Mouse (Mus musculus) heart, postnatal 10 days (tissue): ENCODE measurements around the gene Tomm40l. TPM values are rescaled to one million over a fixed set of nuclear protein-coding genes. Genes with fewer than 3 reads are reported as not detected.

Experiments
- total RNA-seq, 2 experiments: library from RNA; stranded (reverse); gene quantifications; 2 replicates each; pipeline ENCODE4 v1.2.3; 2021

Tomm40l gene
- total RNA-seq, 2 experiments from 2014 or later: 88.9 to 95.9 TPM

Other genes starting within 250 kb of the Tomm40l start
- gene Fcgr2b, start 246.0 kb downstream of the Tomm40l start, total RNA-seq: 1 to 10 TPM; 3.1 to 3.9 TPM
- not detected for gene Fcgr4, start 203.6 kb downstream of the Tomm40l start, total RNA-seq
- 1 to 10 TPM; 7.4 to 8.9 TPM for gene Fcgr3, start 157.6 kb downstream of the Tomm40l start, total RNA-seq
- 1 to 10 TPM in 1 of 2 experiments, under 1 TPM in 1; 0.67 to 1.6 TPM for gene Cfap126, start 108.6 kb downstream of the Tomm40l start, total RNA-seq
- gene Sdhc, start 71.9 kb downstream of the Tomm40l start, total RNA-seq: 1,000 to 10,000 TPM in 1 of 2 experiments, 100 to 1,000 TPM in 1; 973 to 1,003 TPM
- 10 to 100 TPM; 11.0 to 18.1 TPM for gene Mpz, start 71.8 kb downstream of the Tomm40l start, total RNA-seq
- gene Pcp4l1, start 26.2 kb downstream of the Tomm40l start, total RNA-seq: 100 to 1,000 TPM; 136 to 146 TPM
- gene Nr1i3, start 8.5 kb downstream of the Tomm40l start, total RNA-seq: not detected
- 1 to 10 TPM; 2.3 to 4.2 TPM for gene Apoa2, start 2.5 kb upstream of the Tomm40l start, total RNA-seq
- 1 to 10 TPM; 9.0 to 9.6 TPM for gene Fcer1g, start 11.9 kb upstream of the Tomm40l start, total RNA-seq
- 1 to 10 TPM; 5.1 to 7.8 TPM for gene Adamts4, start 27.9 kb upstream of the Tomm40l start, total RNA-seq
- gene Ndufs2, start 28.9 kb upstream of the Tomm40l start, total RNA-seq: 1,000 to 10,000 TPM; 1,054 to 1,076 TPM
- gene B4galt3, start 47.8 kb upstream of the Tomm40l start, total RNA-seq: 10 to 100 TPM; 28.0 to 28.6 TPM
- gene Ppox, start 58.7 kb upstream of the Tomm40l start, total RNA-seq: 10 to 100 TPM; 20.7 to 21.4 TPM
- gene Usp21, start 65.5 kb upstream of the Tomm40l start, total RNA-seq: 10 to 100 TPM; 20.7 to 26.8 TPM
- gene Ufc1, start 72.5 kb upstream of the Tomm40l start, total RNA-seq: 100 to 1,000 TPM; 101 to 112 TPM
- 10 to 100 TPM; 23.6 to 26.3 TPM for gene Dedd, start 106.6 kb upstream of the Tomm40l start, total RNA-seq
- 10 to 100 TPM; 20.9 to 22.1 TPM for gene Nit1, start 123.1 kb upstream of the Tomm40l start, total RNA-seq
- gene Pfdn2, start 123.2 kb upstream of the Tomm40l start, total RNA-seq: 10 to 100 TPM; 73.4 to 73.9 TPM
- gene Klhdc9, start 138.3 kb upstream of the Tomm40l start, total RNA-seq: under 1 TPM; 0.60 to 0.65 TPM
- gene Nectin4, start 147.6 kb upstream of the Tomm40l start, total RNA-seq: under 1 TPM in 1 of 2 experiments, not detected in 1; 0.22 TPM
- 1 to 10 TPM; 2.1 to 2.5 TPM for gene Arhgap30, start 166.4 kb upstream of the Tomm40l start, total RNA-seq
- gene Usf1, start 188.8 kb upstream of the Tomm40l start, total RNA-seq: 10 to 100 TPM; 50.4 to 51.3 TPM
- gene Tstd1, start 196.4 kb upstream of the Tomm40l start, total RNA-seq: 1 to 10 TPM; 1.6 TPM
- 10 to 100 TPM; 59.4 to 65.1 TPM for gene F11r, start 215.0 kb upstream of the Tomm40l start, total RNA-seq